Mouse (Mus musculus) olfactory bulb, adult 2 months (tissue): ENCODE data around the gene Arvcf. TPM values are rescaled to one million over a fixed set of nuclear protein-coding genes. Genes with fewer than 3 reads are reported as not detected.

Experiments used
- H3K27ac ChIP-seq: fragments of 200-500 bp; 2 replicates; pipeline ENCODE4 v1.5.1; 2012; ENCODE audit warnings: low read depth, low read length; ENCODE audit not compliant: insufficient read depth
- H3K4me1 ChIP-seq: fragments of 200-500 bp; 2 replicates; pipeline ENCODE4 v1.6.1; 2012; ENCODE audit warnings: low read length; ENCODE audit not compliant: control insufficient read depth, insufficient read depth
- H3K4me3 ChIP-seq: fragments of 200-500 bp; 2 replicates; pipeline ENCODE4 v1.5.1; 2012; ENCODE audit warnings: mild to moderate bottlenecking, low read depth, low read length, moderate library complexity; ENCODE audit not compliant: insufficient read depth
- CTCF ChIP-seq: fragments of 200-500 bp; IDR thresholded peaks from 2 replicates; pipeline ENCODE4 v1.5.1; 2012; ENCODE audit warnings: low read depth, mild to moderate bottlenecking, low read length, moderate library complexity; ENCODE audit not compliant: insufficient read depth
- POLR2A ChIP-seq: fragments of 200-500 bp; IDR thresholded peaks from 2 replicates; pipeline ENCODE4 v1.6.1; 2012; ENCODE audit warnings: mild to moderate bottlenecking, low read depth, low read length, moderate library complexity; ENCODE audit not compliant: insufficient read depth
- WGBS: fragments of 180-500 bp; shearing (Covaris S2); methylation state at CpG from one replicate; pipeline ENCODE4 v1.1.7; 2018; 5-methylcytosine and 5-hydroxymethylcytosine counted together
- polyA plus RNA-seq: library from polyadenylated mRNA; stranded (reverse); fragments of >200 nt; gene quantifications from 2 replicates; pipeline ENCODE4 v1.2.4, GENCODE M21; 2012; ENCODE audit warnings: low replicate concordance; ENCODE audit not compliant: missing spikeins, insufficient read depth, insufficient read length

The Arvcf gene
- polyA plus RNA-seq, 1 experiment, result not detected

DNA sequence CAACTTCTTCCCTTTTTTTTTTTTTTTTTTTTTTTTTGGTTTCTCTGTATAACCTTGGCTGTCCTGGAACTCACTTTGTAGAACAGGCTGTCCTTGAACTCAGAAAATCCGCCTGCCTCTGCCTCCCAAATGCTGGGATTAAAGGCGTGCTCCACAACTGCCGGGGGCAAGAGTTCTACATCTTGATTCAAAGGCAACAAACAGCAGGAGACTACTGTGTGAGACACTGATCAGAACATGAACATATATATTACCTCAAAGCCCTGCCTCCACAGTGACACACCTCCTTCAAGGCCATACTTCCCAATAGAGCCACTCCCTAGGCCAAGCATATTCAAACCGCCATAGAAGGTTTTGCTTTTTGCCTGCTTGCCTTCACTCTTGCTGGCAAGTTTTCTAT, 25.6 kb downstream of the Arvcf start:
- H3K4me3 ChIP-seq, result no peak overlapping the region
- TF ChIP-seq CTCF (no peak), POLR2A (no peak)
- H3K27ac ChIP-seq, result no peak overlapping the region
- H3K4me1 ChIP-seq, result 0 out of 2 replicates have a peak, but pooled peaks cover 3% of the 10 kb centered on the region
- WGBS, result 94% methylated on average over 4 of the region's 4 CpGs

DNA sequence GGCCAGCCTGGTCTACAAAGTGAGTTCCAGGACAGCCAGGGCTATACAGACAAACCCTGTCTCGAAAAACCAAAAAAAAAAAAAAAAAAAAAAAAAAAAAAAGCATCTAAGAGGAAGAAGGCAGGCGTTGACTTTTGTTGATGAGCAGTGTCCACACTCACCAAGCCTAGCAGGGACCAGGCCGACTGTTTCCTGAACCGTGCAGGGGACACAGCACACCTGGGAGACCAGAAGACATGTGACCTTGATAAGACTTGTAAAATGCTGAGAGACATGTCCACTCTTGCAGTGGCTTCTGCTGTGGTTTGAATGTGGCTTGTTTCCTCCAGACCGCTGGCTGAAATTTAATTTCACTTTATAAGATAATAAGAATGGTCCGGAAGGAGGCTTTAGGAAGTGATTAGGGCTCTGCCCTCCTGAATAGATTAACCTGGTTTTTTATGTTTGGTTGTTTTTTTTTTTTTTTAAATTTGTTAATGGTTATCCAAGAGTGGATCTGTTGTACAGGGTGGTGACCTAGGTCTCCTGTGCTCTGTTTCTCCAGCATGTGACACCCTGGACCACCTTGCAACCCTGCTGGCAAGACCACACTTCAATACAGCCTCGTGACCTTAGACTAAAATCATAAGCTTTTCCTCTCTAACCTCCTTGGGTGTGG, 28.4 kb downstream of the Arvcf start:
- Histone ChIP-seq H3K4me1 (peaks cover 20% of the 10 kb centered on the region), H3K27ac (no peak overlapping the region), H3K4me3 (no peak overlapping the region)
- WGBS, result 89% methylated on average over 7 of the region's 7 CpGs
- TF ChIP-seq POLR2A (no peak), CTCF (no peak)

DNA sequence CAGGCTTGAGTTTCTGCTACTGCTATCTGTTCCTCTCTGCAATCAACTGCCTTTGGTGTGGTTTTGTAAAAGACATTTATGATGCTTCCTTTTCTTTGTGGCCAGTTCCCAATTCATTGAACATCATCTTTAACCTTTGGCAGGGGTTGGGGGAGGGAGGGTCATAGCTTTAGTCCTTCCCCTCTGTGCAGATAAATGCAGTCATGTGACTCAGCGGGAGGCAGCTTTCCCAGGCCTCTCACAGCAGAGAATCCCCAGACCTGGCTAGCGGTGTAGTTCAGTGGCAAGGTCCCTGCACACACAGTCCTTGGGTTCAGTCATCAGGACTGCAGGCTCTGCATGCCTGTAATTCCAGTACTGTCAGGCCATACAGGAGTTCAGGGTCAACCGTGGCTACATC, 29.2 kb downstream of the Arvcf start:
- no peak overlapping the region for H3K27ac ChIP-seq
- TF ChIP-seq POLR2A, result no peak
- no peak for TF ChIP-seq CTCF
- H3K4me1 ChIP-seq, result peaks cover 28% of the 10 kb centered on the region
- H3K4me3 ChIP-seq, result no peak overlapping the region
- WGBS, result 58% methylated on average over 3 of the region's 3 CpGs

DNA sequence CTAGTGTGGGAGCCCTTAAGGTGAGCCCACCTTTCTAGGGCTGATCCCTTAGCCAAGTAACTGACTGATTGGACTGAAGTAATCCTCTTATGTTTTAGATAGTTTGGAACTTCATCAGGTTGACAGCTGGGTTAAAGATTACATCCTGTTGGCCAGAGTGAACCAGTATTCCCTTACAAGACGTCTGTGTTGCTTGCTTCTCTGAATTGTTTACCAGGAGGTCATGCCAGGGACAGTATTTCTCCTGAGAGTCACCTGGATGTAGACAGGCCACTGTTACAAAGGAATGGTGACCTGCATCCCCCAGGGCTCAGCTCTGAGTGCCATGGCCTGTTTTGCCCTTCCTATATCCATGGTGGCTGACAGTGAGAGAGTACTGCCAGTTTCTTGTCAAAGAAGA, 30.5 kb downstream of the Arvcf start:
- Histone ChIP-seq H3K27ac (no peak overlapping the region), H3K4me3 (no peak overlapping the region), H3K4me1 (peaks cover 34% of the 10 kb centered on the region)
- TF ChIP-seq POLR2A (no peak), CTCF (no peak)
- 77% methylated on average over 1 of the region's 1 CpGs for WGBS

DNA sequence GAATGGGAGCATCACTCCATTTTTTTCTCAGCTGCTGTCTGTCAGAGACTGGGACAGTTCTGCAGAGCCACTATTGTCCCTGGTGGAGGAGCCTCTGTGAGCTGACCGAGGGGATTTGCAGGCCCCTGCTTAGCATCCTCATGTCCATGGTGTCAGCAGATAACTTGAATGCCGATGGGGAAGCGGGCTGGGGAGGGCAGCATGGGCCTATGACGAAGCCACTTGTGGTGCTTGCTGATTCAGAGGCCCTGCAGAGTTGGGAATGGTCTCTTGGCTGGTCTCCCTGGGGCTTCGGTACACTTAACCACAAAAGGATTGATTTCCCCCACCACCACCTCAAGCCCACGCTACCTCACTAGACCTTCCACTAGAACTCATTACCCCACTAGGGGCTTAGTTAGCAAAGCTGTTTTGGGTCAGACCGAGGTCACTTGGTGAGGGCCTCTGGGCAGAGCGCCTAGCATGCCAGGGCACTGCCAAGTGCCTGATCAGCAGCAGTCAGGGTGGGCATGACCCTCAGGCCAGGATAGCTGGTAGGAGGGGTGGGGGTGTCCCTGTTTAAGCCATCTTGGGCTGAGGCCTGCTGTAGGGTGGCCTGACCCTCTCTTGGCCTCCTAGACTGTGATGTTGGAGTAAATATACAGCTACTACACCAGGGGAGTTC, 31.5 kb downstream of the Arvcf start:
- 66% methylated on average over 8 of the region's 8 CpGs for WGBS
- TF ChIP-seq POLR2A (no peak), CTCF (no peak)

DNA sequence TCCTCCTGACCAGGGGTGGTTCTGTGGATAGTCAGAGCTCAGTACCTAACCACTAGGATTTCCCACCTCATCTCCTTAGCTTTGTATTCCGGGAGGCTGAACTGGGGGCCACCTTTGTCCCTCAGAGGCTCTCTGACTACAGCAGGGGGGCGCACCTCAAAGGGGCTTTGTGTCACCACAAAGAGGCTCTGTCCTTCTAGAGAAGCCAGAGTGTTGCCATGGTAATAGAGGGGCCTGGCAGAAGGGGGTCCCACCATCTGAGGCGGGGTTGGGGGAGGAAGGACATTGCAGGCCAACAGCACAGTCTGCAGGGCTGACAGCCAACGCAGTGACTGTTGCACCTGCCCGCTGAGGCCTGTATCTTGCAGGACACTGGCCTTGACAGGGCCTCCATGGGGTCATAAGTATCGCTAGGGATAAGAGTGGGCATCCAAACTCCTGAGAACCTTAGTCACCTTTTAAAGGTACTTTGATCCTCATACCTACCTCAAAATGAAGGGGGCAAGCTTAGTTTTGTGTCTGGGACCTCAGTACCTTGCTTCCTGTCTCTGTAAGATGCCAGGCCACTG, 32.6 kb downstream of the Arvcf start:
- Histone ChIP-seq H3K4me1 (peaks cover 43% of the 10 kb centered on the region), H3K27ac (peak overlapping the region; percentile 14; the same call in 1 of the 2 replicates), H3K4me3 (no peak overlapping the region)
- no peak for TF ChIP-seq POLR2A
- TF ChIP-seq CTCF, result no peak
- WGBS, result 61% methylated on average over 6 of the region's 6 CpGs

More for the DNA sequence above, 31.5 kb downstream of the Arvcf start:
- H3K27ac ChIP-seq, result no peak overlapping the region
- peaks cover 40% of the 10 kb centered on the region for H3K4me1 ChIP-seq
- H3K4me3 ChIP-seq, result no peak overlapping the region

DNA sequence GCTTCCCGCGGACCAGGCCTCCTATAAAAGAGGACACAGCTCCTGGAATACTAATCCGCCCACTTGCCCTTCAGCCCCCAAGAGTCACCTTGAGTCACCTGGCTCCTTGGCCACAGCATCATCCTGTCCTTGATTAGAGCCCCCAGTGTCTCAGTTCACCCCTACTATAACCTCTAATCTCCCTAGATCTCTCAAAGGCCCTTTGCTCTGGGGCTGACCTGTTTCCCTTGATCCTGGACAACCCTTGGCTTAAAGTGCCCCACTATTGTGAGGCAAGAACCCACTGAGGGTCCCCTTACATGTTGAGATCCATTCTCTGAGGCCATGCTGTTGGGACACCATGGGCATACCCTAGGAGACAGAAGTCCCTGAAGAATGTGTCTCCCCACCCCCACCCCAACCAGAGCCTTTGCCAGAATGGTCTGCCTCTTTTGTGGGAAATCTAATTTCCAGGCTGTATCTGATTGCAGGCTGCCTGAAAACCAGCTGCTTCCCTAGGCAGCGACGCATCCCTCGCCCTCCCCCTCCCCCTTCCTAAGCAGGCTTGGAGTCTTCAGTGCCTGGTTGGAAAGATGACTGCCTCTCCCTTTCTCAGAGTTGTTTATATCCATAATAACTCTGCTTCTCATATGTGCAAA, 33.8 kb downstream of the Arvcf start:
- no peak for TF ChIP-seq CTCF
- TF ChIP-seq POLR2A, result no peak
- WGBS, result 54% methylated on average over 6 of the region's 6 CpGs
- Histone ChIP-seq H3K4me3 (no peak overlapping the region), H3K27ac (peak overlapping the region; percentile 9; the same call in 1 of the 2 replicates), H3K4me1 (peaks cover 43% of the 10 kb centered on the region)

DNA sequence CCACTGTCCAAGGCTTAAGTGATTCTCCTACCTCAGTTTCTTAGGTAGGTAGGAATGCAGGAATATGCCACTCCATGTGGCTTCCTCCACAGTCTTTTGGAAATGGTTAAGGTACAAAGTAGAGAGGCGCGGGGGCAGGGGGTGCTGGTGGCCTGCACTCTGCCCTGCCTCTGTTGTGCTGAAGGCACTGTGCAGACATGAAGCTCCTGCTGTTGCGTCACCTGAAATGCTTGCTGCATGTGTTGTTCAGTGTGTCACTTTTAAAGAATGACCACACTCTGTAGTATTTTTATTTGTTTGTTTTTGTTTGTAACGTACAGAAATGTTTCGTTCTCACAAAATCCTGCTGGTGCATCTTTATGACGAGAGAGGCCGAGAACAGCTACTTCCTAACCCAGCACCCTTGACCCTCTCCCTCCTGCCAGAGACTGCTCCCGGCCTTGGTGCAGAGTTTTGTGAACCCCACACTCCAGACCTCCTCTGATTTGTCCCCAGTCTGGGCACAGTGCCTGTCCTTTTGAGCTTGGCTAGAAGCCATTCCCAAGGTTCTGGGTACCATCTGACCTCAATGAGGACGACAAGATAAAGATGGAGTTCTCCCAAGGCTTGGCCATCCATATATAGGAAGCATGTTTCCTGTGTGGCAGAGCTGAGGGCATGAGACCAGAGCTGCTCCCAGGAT, 35.2 kb downstream of the Arvcf start:
- 75% methylated on average over 9 of the region's 9 CpGs for WGBS
- peak overlapping the region; percentile 3; the same call in 1 of the 2 replicates for H3K27ac ChIP-seq
- H3K4me1 ChIP-seq, result peaks cover 44% of the 10 kb centered on the region

DNA sequence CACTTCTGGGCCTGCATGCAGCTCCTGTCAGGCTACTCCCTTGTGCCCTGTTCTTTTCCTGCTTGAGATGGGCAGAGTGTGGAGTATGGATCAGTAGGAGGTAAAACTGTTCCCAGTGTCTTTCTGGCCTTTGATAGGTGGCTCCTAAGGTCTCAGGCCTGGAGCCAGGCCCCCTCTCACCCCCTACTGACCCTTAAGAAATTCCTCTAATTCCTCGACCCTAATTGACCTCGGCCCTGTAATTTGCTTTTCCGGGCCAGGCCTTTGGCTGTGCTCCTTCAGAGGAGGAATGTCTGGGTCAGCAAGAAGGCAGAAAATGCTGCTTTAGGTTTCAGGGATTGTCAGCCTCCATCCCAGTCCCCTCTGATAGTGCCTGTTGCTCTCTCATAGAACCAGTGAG, 35.8 kb downstream of the Arvcf start:
- H3K4me1 ChIP-seq, result peaks cover 49% of the 10 kb centered on the region
- WGBS, result 35% methylated on average over 3 of the region's 3 CpGs
- H3K27ac ChIP-seq, result peak overlapping the region; percentile 3; the same call in 1 of the 2 replicates
- TF ChIP-seq CTCF (no peak), POLR2A (no peak)
- no peak overlapping the region for H3K4me3 ChIP-seq

More for the DNA sequence above, 35.2 kb downstream of the Arvcf start:
- TF ChIP-seq CTCF (no peak), POLR2A (no peak)
- H3K4me3 ChIP-seq, result no peak overlapping the region
